Mouse (Mus musculus) adrenal gland, adult 18-20 months (tissue): ENCODE results near the gene Nek10. TPM values are rescaled to one million over a fixed set of nuclear protein-coding genes. Genes with fewer than 3 reads are reported as not detected.
"Not testable (repeated sequence)": the region's sequence is repeated elsewhere in the genome, so short reads cannot be mapped to it uniquely, and the experiment has no call there.

ENCODE experiments used
- DNase-seq, 2 experiments: peaks; one replicate each; pipeline ENCODE4 v3.0.0; 2021 to 2022; ENCODE audit warnings: low spot score in 2 of 2
- total RNA-seq, 2 experiments: library from RNA; stranded (reverse); gene quantifications; 1 replicate in 1 of 2; 2 replicates in 1 of 2; pipeline ENCODE4 v1.2.3; 2021

Gene Nek10
- total RNA-seq, 2 experiments from 2014 or later, result 0.03 TPM; not detected in 1

GRCm38 (mm10) chr14:14984106-14984505 is 180.9 kb downstream of the Nek10 start:
- not testable (repeated sequence) for DNase-seq

- peak; percentile 55 to 58 for DNase-seq
Observed at GRCm38 (mm10) chr14:14984710-14985647, 181.8 kb downstream of the Nek10 start.

- DNase-seq, result no peak
Observed at GRCm38 (mm10) chr14:14987403-14987802, 184.2 kb downstream of the Nek10 start.

- no peak for DNase-seq
Observed at GRCm38 (mm10) chr14:14991642-14992041, 188.4 kb downstream of the Nek10 start.

GRCm38 (mm10) chr14:15011408-15011807 is 208.2 kb downstream of the Nek10 start:
- no peak for DNase-seq

GRCm38 (mm10) chr14:15014799-15015198 is 211.6 kb downstream of the Nek10 start:
- no peak for DNase-seq

GRCm38 (mm10) chr14:15030626-15031025 is 227.4 kb downstream of the Nek10 start:
- not testable (repeated sequence) for DNase-seq

- not testable (repeated sequence) for DNase-seq
Observed at GRCm38 (mm10) chr14:15034638-15035037, 231.4 kb downstream of the Nek10 start.

GRCm38 (mm10) chr14:15048186-15048585 is 245.0 kb downstream of the Nek10 start:
- DNase-seq, result no peak

GRCm38 (mm10) chr14:15061496-15061895 is 258.3 kb downstream of the Nek10 start:
- no peak for DNase-seq

Other genes starting within 250 kb of the Nek10 start
- gene Slc4a7, start 101.1 kb upstream of the Nek10 start, total RNA-seq, result 10 to 100 TPM; 14.6 to 29.5 TPM